Comparison of ENCODE assay signal across 20 mouse cellular contexts in genomic region chr4:133127894-133128293, GRCm38 (mm10). TPM values are rescaled to one million over a fixed set of nuclear protein-coding genes. Genes with fewer than 3 reads are reported as not detected.
A peak's percentile ranks its signal among the peaks of the same experiment; 100 is the strongest.
DNase-seq lines count a peak whose midpoint lies in the region; ATAC-seq and TF ChIP-seq lines count a peak whose summit lies in the region.
"Had no signal": no experiment of that assay in that cellular context is flagged by ENCODE, and none has a peak within 500 bp of the region (broad histone marks: within the 10 kb centered on the region; RNA-seq: fewer than 3 reads in every experiment).

No protein-coding gene starts in this region.

- H3K9ac ChIP-seq in hindbrain, embryonic 11.5 days (ENCODE audit: low read depth, low read length): no peak overlapping the region
- no peak overlapping the region for H3K9ac ChIP-seq in liver, postnatal 0 days (replicated peaks)
- no peak overlapping the region for H3K9ac ChIP-seq in liver, embryonic 11.5 days (ENCODE audit: low read depth, low read length)
- H3K9ac ChIP-seq in ES-Bruce4 (ENCODE audit: low read depth, poor library complexity, severe bottlenecking): no peak overlapping the region
- H3K9ac ChIP-seq: forebrain, embryonic 12.5 days; hindbrain, embryonic 14.5 days; limb, embryonic 15.5 days; midbrain, embryonic 15.5 days had no signal

- no peak for TF ChIP-seq EP300 in liver, postnatal 0 days (IDR thresholded peaks at IDR 0.05; ENCODE audit: low read depth)
- no peak for TF ChIP-seq EP300 in ES-Bruce4 (IDR thresholded peaks at IDR 0.05; ENCODE audit: insufficient read depth, low read depth, low read length)

- peak; percentile 15; the same call in 1 of the 2 replicates for TF ChIP-seq CTCF in liver, postnatal 0 days (IDR thresholded peaks at IDR 0.05; ENCODE audit: low read depth)
- TF ChIP-seq CTCF in ES-Bruce4 (IDR thresholded peaks at IDR 0.05; ENCODE audit: low read depth, low read length): no peak

- H3K27ac ChIP-seq in hindbrain, embryonic 10.5 days: 0 out of 2 replicates have a peak overlapping the region, but pooled peaks have one; percentile 23
- H3K27ac ChIP-seq in hindbrain, embryonic 11.5 days (ENCODE audit: low read depth, low read length): no peak overlapping the region
- no peak overlapping the region; the same call in 1 of the 2 replicates for H3K27ac ChIP-seq in liver, postnatal 0 days (ENCODE audit: low read depth)
- no peak overlapping the region for H3K27ac ChIP-seq in liver, embryonic 11.5 days (ENCODE audit: low read depth, low read length)
- 0 out of 2 replicates have a peak overlapping the region, but pooled peaks have one; percentile 4 for H3K27ac ChIP-seq in ES-Bruce4 (ENCODE audit: insufficient read depth, low read length)
- H3K27ac ChIP-seq: forebrain, embryonic 12.5 days; hindbrain, embryonic 14.5 days; layer of hippocampus, adult 2 months; limb, embryonic 15.5 days; midbrain, embryonic 15.5 days had no signal

- H3K4me2 ChIP-seq in hindbrain, embryonic 11.5 days (replicated peaks; ENCODE audit: low read depth, low read length): no peak overlapping the region
- H3K4me2 ChIP-seq in liver, postnatal 0 days (ENCODE audit: low read depth, low read length): no peak overlapping the region
- no peak overlapping the region for H3K4me2 ChIP-seq in liver, embryonic 11.5 days
- H3K4me2 ChIP-seq: forebrain, embryonic 12.5 days; heart, embryonic 11.5 days; hindbrain, embryonic 14.5 days; limb, embryonic 15.5 days; midbrain, embryonic 15.5 days had no signal

- H3K9me3 ChIP-seq in hindbrain, embryonic 10.5 days: peaks cover 4% of the 10 kb centered on the region; the same call in 1 of the 2 replicates
- no peaks in the 10 kb centered on the region for H3K9me3 ChIP-seq in hindbrain, embryonic 11.5 days (ENCODE audit: control insufficient read depth, low read length)
- peaks cover 6% of the 10 kb centered on the region; the same call in 1 of the 2 replicates for H3K9me3 ChIP-seq in liver, postnatal 0 days (ENCODE audit: low read length)
- 0 out of 2 replicates have a peak, but pooled peaks cover 3% of the 10 kb centered on the region for H3K9me3 ChIP-seq in liver, embryonic 11.5 days (ENCODE audit: control insufficient read depth, low read length)
- H3K9me3 ChIP-seq in ES-Bruce4 (replicated peaks; ENCODE audit: control insufficient read depth, insufficient read depth, low read length, poor library complexity, severe bottlenecking): peaks cover 7% of the 10 kb centered on the region; the same call in 1 of the 2 replicates
- H3K9me3 ChIP-seq: forebrain, embryonic 12.5 days; limb, embryonic 15.5 days; midbrain, embryonic 15.5 days had no signal

- no peaks in the 10 kb centered on the region for H3K36me3 ChIP-seq in hindbrain, embryonic 10.5 days
- H3K36me3 ChIP-seq in hindbrain, embryonic 11.5 days (ENCODE audit: control insufficient read depth, insufficient read depth, low read length): no peaks in the 10 kb centered on the region
- no peaks in the 10 kb centered on the region for H3K36me3 ChIP-seq in liver, postnatal 0 days (replicated peaks; ENCODE audit: insufficient read depth, low read length)
- H3K36me3 ChIP-seq in liver, embryonic 11.5 days (ENCODE audit: control insufficient read depth, insufficient read depth, low read length): no peaks in the 10 kb centered on the region; the same call in 1 of the 2 replicates
- no peaks in the 10 kb centered on the region for H3K36me3 ChIP-seq in ES-Bruce4 (ENCODE audit: control insufficient read depth, insufficient read depth, low read length, poor library complexity, severe bottlenecking)
- H3K36me3 ChIP-seq: forebrain, embryonic 12.5 days; limb, embryonic 15.5 days; midbrain, embryonic 15.5 days had no signal

- WGBS in hindbrain, embryonic 10.5 days: 77% methylated on average over 4 of the region's 4 CpGs
- WGBS in hindbrain, embryonic 11.5 days: 89% methylated on average over 4 of the region's 4 CpGs
- 83% methylated on average over 4 of the region's 4 CpGs for WGBS in liver, postnatal 0 days (ENCODE audit: insufficient replicate concordance)
- 84% methylated on average over 4 of the region's 4 CpGs for WGBS in liver, embryonic 11.5 days

- TF ChIP-seq POLR2A in ES-Bruce4 (IDR thresholded peaks at IDR 0.05; ENCODE audit: insufficient read depth, low read length): no peak

- peaks cover 25% of the 10 kb centered on the region for H3K4me1 ChIP-seq in hindbrain, embryonic 10.5 days (replicated peaks)
- H3K4me1 ChIP-seq in hindbrain, embryonic 11.5 days (replicated peaks; ENCODE audit: control insufficient read depth, insufficient read depth, low read length): 0 out of 2 replicates have a peak, but pooled peaks cover 6% of the 10 kb centered on the region
- H3K4me1 ChIP-seq in liver, postnatal 0 days (ENCODE audit: insufficient read depth): peaks cover 16% of the 10 kb centered on the region
- H3K4me1 ChIP-seq in liver, embryonic 11.5 days (replicated peaks; ENCODE audit: control insufficient read depth, insufficient read depth, low read length): peaks cover 19% of the 10 kb centered on the region
- H3K4me1 ChIP-seq in ES-Bruce4 (ENCODE audit: control insufficient read depth, insufficient read depth, low read length): peaks cover 2% of the 10 kb centered on the region

- no peak for ATAC-seq in hindbrain, embryonic 11.5 days (ENCODE audit: low FRiP score)
- no peak for ATAC-seq in liver, postnatal 0 days
- ATAC-seq in liver, embryonic 11.5 days (replicated peaks; ENCODE audit: low FRiP score): no peak
- ATAC-seq: midbrain, embryonic 15.5 days had no signal

- no peak for DNase-seq in hindbrain, embryonic 10.5 days (ENCODE audit: low spot score)
- DNase-seq in hindbrain, embryonic 11.5 days (ENCODE audit: low spot score): no peak
- no peak for DNase-seq in liver, postnatal 0 days
- DNase-seq in liver, embryonic 11.5 days (ENCODE audit: low spot score): no peak
- DNase-seq in layer of hippocampus, postnatal 14 days (ENCODE audit: low spot score in 2 of 2): no peak
- no peak for DNase-seq in frontal cortex, postnatal 14 days (ENCODE audit: low spot score in 2 of 2)
- DNase-seq: cerebellum, adult 9-10 months; gastrocnemius, postnatal 25 days; heart, postnatal 10 days; lung, postnatal 14 days; thymus, postnatal 4 days had no signal

- H3K4me3 ChIP-seq in hindbrain, embryonic 10.5 days: no peak overlapping the region
- H3K4me3 ChIP-seq in hindbrain, embryonic 11.5 days (ENCODE audit: low read depth, low read length): no peak overlapping the region
- H3K4me3 ChIP-seq in liver, postnatal 0 days (ENCODE audit: low read depth, low read length): no peak overlapping the region
- H3K4me3 ChIP-seq in liver, embryonic 11.5 days (ENCODE audit: low read depth, low read length): no peak overlapping the region
- H3K4me3 ChIP-seq in ES-Bruce4 (ENCODE audit: low read depth, low read length): no peak overlapping the region
- H3K4me3 ChIP-seq: forebrain, embryonic 12.5 days; layer of hippocampus, adult 2 months; limb, embryonic 15.5 days; megakaryocyte, embryonic 14.5 days; midbrain, embryonic 15.5 days; myocyte had no signal

- H3K27me3 ChIP-seq in hindbrain, embryonic 10.5 days (ENCODE audit: insufficient read depth, poor library complexity, severe bottlenecking): no peaks in the 10 kb centered on the region
- no peaks in the 10 kb centered on the region for H3K27me3 ChIP-seq in hindbrain, embryonic 11.5 days (ENCODE audit: control insufficient read depth, insufficient read depth, low read length)
- no peaks in the 10 kb centered on the region for H3K27me3 ChIP-seq in liver, postnatal 0 days (ENCODE audit: insufficient read depth, low read length)
- no peaks in the 10 kb centered on the region for H3K27me3 ChIP-seq in liver, embryonic 11.5 days (replicated peaks; ENCODE audit: control insufficient read depth, insufficient read depth, low read length)
- H3K27me3 ChIP-seq in ES-Bruce4 (ENCODE audit: control insufficient read depth, insufficient read depth, low read length, poor library complexity, severe bottlenecking): no peaks in the 10 kb centered on the region
- H3K27me3 ChIP-seq: forebrain, embryonic 12.5 days; limb, embryonic 15.5 days; megakaryocyte, embryonic 14.5 days; midbrain, embryonic 15.5 days had no signal

RNA-seq across cellular contexts. Expression of gene Wasf2, which starts 2.4 kb away (rescaled TPM):
- 42.1 and 67.1 TPM in 2 replicates for polyA plus RNA-seq in hindbrain, embryonic 10.5 days (2016; fragmentation: Nextera tagmentation; extraction: Ambion mirVana)
- polyA plus RNA-seq in hindbrain, embryonic 11.5 days (2014; fragmentation: Nextera tagmentation; extraction: Ambion mirVana): 34.6 and 58.4 TPM in 2 replicates
- polyA plus RNA-seq in liver, postnatal 0 days (2015; fragmentation: Nextera tagmentation; extraction: Ambion mirVana): 35.8 and 43.1 TPM in 2 replicates
- polyA plus RNA-seq in liver, embryonic 11.5 days (2014; fragmentation: Nextera tagmentation; extraction: Ambion mirVana): 32.1 and 42.2 TPM in 2 replicates
- polyA plus RNA-seq in ES-Bruce4 (2011; ENCODE audit: insufficient read depth, insufficient read length, low read depth, missing spikeins): 102 and 103 TPM in 2 replicates
- 10 to 100 TPM; 37.4 to 45.0 TPM for total RNA-seq in layer of hippocampus, postnatal 14 days (2021)

Comparison
In these comparisons a context has a peak if more than half of its experiments do, and no peak if none do; other contexts are left out.
1. H3K27ac ChIP-seq: peak in hindbrain, embryonic 10.5 days (single experiment) and ES-Bruce4 (single experiment); none in hindbrain, embryonic 11.5 days (single experiment), liver, postnatal 0 days (single experiment) and liver, embryonic 11.5 days (single experiment).